Mouse (Mus musculus): ENCODE data around the gene Hoxb13. TPM values are rescaled to one million over a fixed set of nuclear protein-coding genes. Genes with fewer than 3 reads are reported as not detected.
A peak's percentile ranks its signal among the peaks of the same experiment; 100 is the strongest.

The Hoxb13 gene
- total RNA-seq, 2 experiments from 2014 or later: not detected

DNA sequence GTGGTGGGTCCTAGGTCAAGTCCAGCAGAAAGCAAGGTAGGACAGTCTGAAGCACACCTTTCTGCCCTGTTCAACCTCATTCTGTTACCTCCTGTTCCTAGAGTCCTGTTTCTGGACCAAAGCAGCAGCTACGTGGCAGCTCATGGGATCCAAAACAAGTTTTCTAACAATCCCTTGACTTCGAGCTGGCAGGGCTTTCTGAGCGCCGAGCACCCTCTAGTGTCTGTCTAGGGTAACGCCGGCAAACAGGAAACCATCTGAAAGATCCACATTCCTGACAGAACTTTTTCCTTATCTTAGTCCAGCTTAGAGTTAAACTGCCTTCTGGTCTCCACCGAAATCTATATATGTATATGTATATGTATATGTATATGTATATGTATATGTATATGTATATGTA lies 46.1 kb downstream of the Hoxb13 start:
- peak; percentile 24 to 45 for DNase-seq
- intact Hi-C loops (cut with DNase I): no loop called here

Other genes with a start within 250 kb of the Hoxb13 start
- under 1 TPM; 0.08 to 0.17 TPM for gene Igf2bp1, start 188.4 kb upstream of the Hoxb13 start, total RNA-seq (2021)
- not detected for gene Gip, start 169.8 kb upstream of the Hoxb13 start, total RNA-seq (2021)
- gene Snf8, start 159.4 kb upstream of the Hoxb13 start, total RNA-seq (2021): 10 to 100 TPM; 44.1 to 46.2 TPM
- 10 to 100 TPM; 30.7 to 32.1 TPM for gene Ube2z, start 128.9 kb upstream of the Hoxb13 start, total RNA-seq (2021)
- 1,000 to 10,000 TPM; 3,285 to 3,604 TPM for gene Atp5g1, start 118.6 kb upstream of the Hoxb13 start, total RNA-seq (2021)
- not detected for gene Calcoco2, start 82.4 kb upstream of the Hoxb13 start, total RNA-seq (2021)
- gene Ttll6, start 60.5 kb upstream of the Hoxb13 start, total RNA-seq (2021): not detected
- not detected for gene Hoxb9, start 77.1 kb downstream of the Hoxb13 start, total RNA-seq (2021)
- not detected for gene Hoxb8, start 87.6 kb downstream of the Hoxb13 start, total RNA-seq (2021)
- gene Hoxb7, start 92.3 kb downstream of the Hoxb13 start, total RNA-seq (2021): not detected
- gene Hoxb6, start 98.2 kb downstream of the Hoxb13 start, total RNA-seq (2021): not detected
- under 1 TPM; 0.19 to 0.22 TPM for gene Hoxb5, start 109.0 kb downstream of the Hoxb13 start, total RNA-seq (2021)
- gene Hoxb4, start 124.0 kb downstream of the Hoxb13 start, total RNA-seq (2021): under 1 TPM; 0.51 to 0.53 TPM
- under 1 TPM; 0.42 to 0.68 TPM for gene Hoxb3, start 129.0 kb downstream of the Hoxb13 start, total RNA-seq (2021)
- gene Hoxb2, start 156.2 kb downstream of the Hoxb13 start, total RNA-seq (2021): 1 to 10 TPM in 1 of 2 experiments, under 1 TPM in 1; 0.51 to 1.1 TPM
- not detected for gene Hoxb1, start 171.4 kb downstream of the Hoxb13 start, total RNA-seq (2021)

Data from heart, postnatal 36 days (tissue).